19 mouse cellular contexts compared by ENCODE assay signal in genomic region chr1:164755671-164756070, GRCm38 (mm10). TPM values are rescaled to one million over a fixed set of nuclear protein-coding genes. Genes with fewer than 3 reads are reported as not detected.
"Had no signal": no experiment of that assay in that cellular context is flagged by ENCODE, and none has a peak within 500 bp of the region (broad histone marks: within the 10 kb centered on the region; RNA-seq: fewer than 3 reads in every experiment).

No protein-coding gene starts in this region.

- H3K27me3 ChIP-seq: intestine, embryonic 15.5 days; liver, embryonic 13.5 days; lung, embryonic 15.5 days; midbrain, embryonic 12.5 days; neural tube, embryonic 13.5 days had no signal

- H3K4me1 ChIP-seq: intestine, embryonic 15.5 days; liver, embryonic 13.5 days; lung, embryonic 15.5 days; midbrain, embryonic 12.5 days; neural tube, embryonic 13.5 days had no signal

- H3K4me2 ChIP-seq: intestine, embryonic 15.5 days; liver, embryonic 13.5 days; lung, embryonic 15.5 days; midbrain, embryonic 12.5 days; neural tube, embryonic 13.5 days had no signal

- H3K27ac ChIP-seq: intestine, embryonic 15.5 days; liver, embryonic 13.5 days; lung, embryonic 15.5 days; midbrain, embryonic 12.5 days; neural tube, embryonic 13.5 days had no signal

- H3K9ac ChIP-seq: intestine, embryonic 15.5 days; liver, embryonic 13.5 days; liver, postnatal 0 days; lung, embryonic 15.5 days; midbrain, embryonic 12.5 days; neural tube, embryonic 13.5 days had no signal

- ATAC-seq: intestine, embryonic 15.5 days; liver, postnatal 0 days; midbrain, embryonic 16.5 days had no signal

- H3K4me3 ChIP-seq: intestine, embryonic 15.5 days; liver, embryonic 13.5 days; lung, embryonic 15.5 days; midbrain, embryonic 12.5 days; neural tube, embryonic 13.5 days had no signal

- H3K9me3 ChIP-seq: intestine, embryonic 15.5 days; liver, embryonic 13.5 days; lung, embryonic 15.5 days; midbrain, embryonic 12.5 days; neural tube, embryonic 13.5 days had no signal

- DNase-seq: kidney, adult 18-20 months; kidney, postnatal 10 days; kidney, postnatal 4 days; left cerebral cortex, postnatal 4 days; liver; liver, embryonic 13.5 days; liver, postnatal 0 days; lung, postnatal 14 days; right cerebral cortex, adult 18-20 months; right cerebral cortex, postnatal 25 days; thymus, adult 2 months; thymus, postnatal 25 days had no signal

- H3K36me3 ChIP-seq: intestine, embryonic 15.5 days; liver, embryonic 13.5 days; lung, embryonic 15.5 days; midbrain, embryonic 12.5 days; neural tube, embryonic 13.5 days had no signal

RNA-seq across cellular contexts. Expression of gene Dpt, which starts 40.8 kb away (rescaled TPM):
- total RNA-seq: left cerebral cortex, postnatal 4 days; megakaryocyte-erythroid progenitor cell, adult 5-6 weeks had no signal
- polyA plus RNA-seq: kidney, embryonic 14.5 days; midbrain, embryonic 12.5 days had no signal
